Mouse (Mus musculus) B cell, adult 2 months (primary cell): ENCODE results near the gene Mcfd2.

Experiments
- DNase-seq, 2 experiments: peaks; one replicate each; pipeline ENCODE4 v3.0.0; 2022

Mcfd2 gene

GRCm38 (mm10) chr17:87287197-87287777, 21.6 kb upstream of the Mcfd2 start:
- no peak for DNase-seq

GRCm38 (mm10) chr17:87286481-87287143, 20.9 kb upstream of the Mcfd2 start:
- peak in 1 of 2 experiments; percentile 22 for DNase-seq

- DNase-seq, result peak in 1 of 2 experiments; percentile 31
Observed at GRCm38 (mm10) chr17:87285731-87286465, 20.2 kb upstream of the Mcfd2 start.

- no peak for DNase-seq
Observed at GRCm38 (mm10) chr17:87284482-87285040, 18.8 kb upstream of the Mcfd2 start.

GRCm38 (mm10) chr17:87283755-87284481, 18.2 kb upstream of the Mcfd2 start:
- peak; percentile 80 for DNase-seq

- peak; percentile 72 to 77 for DNase-seq
Observed at GRCm38 (mm10) chr17:87283055-87283754, 17.5 kb upstream of the Mcfd2 start.

GRCm38 (mm10) chr17:87282706-87283053, 16.9 kb upstream of the Mcfd2 start, which contains the start of gene Ttc7:
Gene Ttc7, plus strand, starts transcription at chr17:87282886.
- DNase-seq, result peak; percentile 99

- peak; percentile 91 to 94 for DNase-seq
Observed at GRCm38 (mm10) chr17:87282007-87282705, 16.4 kb upstream of the Mcfd2 start.

GRCm38 (mm10) chr17:87275363-87276341, 9.9 kb upstream of the Mcfd2 start:
- no peak for DNase-seq

- DNase-seq, result no peak
Observed at GRCm38 (mm10) chr17:87269454-87269853, 3.7 kb upstream of the Mcfd2 start.

GRCm38 (mm10) chr17:87264927-87265791, 576 bp downstream of the Mcfd2 start:
- DNase-seq, result no peak

- no peak for DNase-seq
Observed at GRCm38 (mm10) chr17:87264054-87264830, 1.5 kb downstream of the Mcfd2 start.

- DNase-seq, result no peak
Observed at GRCm38 (mm10) chr17:87263401-87263800, 2.3 kb downstream of the Mcfd2 start.

- DNase-seq, result no peak
Observed at GRCm38 (mm10) chr17:87255672-87256071, 10.1 kb downstream of the Mcfd2 start.

GRCm38 (mm10) chr17:87254384-87254783, 11.4 kb downstream of the Mcfd2 start:
- no peak for DNase-seq

GRCm38 (mm10) chr17:87246103-87246502, 19.6 kb downstream of the Mcfd2 start:
- DNase-seq, result no peak

- DNase-seq, result no peak
Observed at GRCm38 (mm10) chr17:87237826-87238225, 27.9 kb downstream of the Mcfd2 start.
